Mouse (Mus musculus): Measurements from ENCODE around the gene Lemd2. TPM values are rescaled to one million over a fixed set of nuclear protein-coding genes. Genes with fewer than 3 reads are reported as not detected.

Gene Lemd2
- polyA plus RNA-seq, 1 experiment from 2014 or later, result 16.8 TPM

- no peaks in the 10 kb centered on the region for H3K36me3 ChIP-seq
- 82% methylated on average over 8 of the region's 8 CpGs for WGBS
- ATAC-seq (ENCODE audit: insufficient number of reproducible peaks, low FRiP score), result no peak
- peaks cover 38% of the 10 kb centered on the region for H3K4me1 ChIP-seq (replicated peaks)
- no peak overlapping the region for H3K27ac ChIP-seq (ENCODE audit: poor library complexity, severe bottlenecking)
- H3K4me2 ChIP-seq, result no peak overlapping the region
- H3K4me3 ChIP-seq, result no peak overlapping the region
- no peaks in the 10 kb centered on the region for H3K27me3 ChIP-seq (replicated peaks)
- H3K9ac ChIP-seq, result no peak overlapping the region
- H3K9me3 ChIP-seq (replicated peaks), result no peaks in the 10 kb centered on the region
These were observed 48.5 kb downstream of the Lemd2 start for GRCm38 (mm10) chr17:27155752-27156151.

GRCm38 (mm10) chr17:27154881-27155280 lies 49.4 kb downstream of the Lemd2 start:
- H3K4me2 ChIP-seq, result no peak overlapping the region

GRCm38 (mm10) chr17:27154256-27154655 lies 50.0 kb downstream of the Lemd2 start:
- no peak overlapping the region for H3K27ac ChIP-seq (ENCODE audit: poor library complexity, severe bottlenecking)
- H3K4me3 ChIP-seq, result no peak overlapping the region
- H3K36me3 ChIP-seq, result no peaks in the 10 kb centered on the region
- WGBS, result 91% methylated on average over 14 of the region's 14 CpGs
- no peak for ATAC-seq (ENCODE audit: insufficient number of reproducible peaks, low FRiP score)
- 0 out of 2 replicates have a peak, but pooled peaks cover 4% of the 10 kb centered on the region for H3K27me3 ChIP-seq (replicated peaks)
- no peaks in the 10 kb centered on the region for H3K9me3 ChIP-seq (replicated peaks)
- no peak overlapping the region; the same call in 1 of the 2 replicates for H3K9ac ChIP-seq
- no peak overlapping the region for H3K4me2 ChIP-seq
- peaks cover 39% of the 10 kb centered on the region for H3K4me1 ChIP-seq (replicated peaks)

More at GRCm38 (mm10) chr17:27154881-27155280, 49.4 kb downstream of the Lemd2 start:
- no peak for ATAC-seq (ENCODE audit: insufficient number of reproducible peaks, low FRiP score)
- Histone ChIP-seq H3K9me3 (replicated peaks) (no peaks in the 10 kb centered on the region), H3K27me3 (replicated peaks) (0 out of 2 replicates have a peak, but pooled peaks cover 4% of the 10 kb centered on the region), H3K27ac (ENCODE audit: poor library complexity, severe bottlenecking) (no peak overlapping the region), H3K4me1 (replicated peaks) (peaks cover 39% of the 10 kb centered on the region), H3K4me3 (no peak overlapping the region), H3K36me3 (no peaks in the 10 kb centered on the region), H3K9ac (no peak overlapping the region)
- WGBS, result 73% methylated on average over 6 of the region's 6 CpGs

DNA sequence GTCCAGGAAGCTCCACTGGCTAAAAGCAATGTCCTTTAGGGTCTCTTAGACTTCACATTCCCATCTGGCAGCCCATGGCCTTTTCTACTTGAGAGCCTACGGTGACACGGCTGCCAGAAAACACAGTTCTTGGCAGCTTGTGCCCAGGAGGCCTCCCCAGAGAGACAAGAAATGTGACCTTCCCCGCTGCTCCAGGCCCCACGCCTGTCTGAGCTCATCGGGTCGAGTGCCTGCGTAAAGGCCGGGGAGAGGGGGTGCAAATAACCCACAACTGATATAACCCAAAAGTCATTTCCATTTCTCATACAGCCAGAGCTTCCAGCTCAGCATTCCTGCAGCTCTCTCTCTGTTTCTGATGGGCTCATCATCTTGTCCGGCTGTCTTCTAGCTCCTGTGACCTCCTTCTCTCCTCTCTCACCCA lies 50.5 kb downstream of the Lemd2 start:
- 50% methylated on average over 9 of the region's 9 CpGs for WGBS
- H3K36me3 ChIP-seq, result no peaks in the 10 kb centered on the region
- peaks cover 39% of the 10 kb centered on the region for H3K4me1 ChIP-seq (replicated peaks)
- H3K9me3 ChIP-seq (replicated peaks), result no peaks in the 10 kb centered on the region
- H3K9ac ChIP-seq, result no peak overlapping the region; the same call in 1 of the 2 replicates
- H3K27me3 ChIP-seq (replicated peaks), result 0 out of 2 replicates have a peak, but pooled peaks cover 4% of the 10 kb centered on the region
- H3K27ac ChIP-seq (ENCODE audit: poor library complexity, severe bottlenecking), result no peak overlapping the region
- no peak overlapping the region for H3K4me3 ChIP-seq
- no peak for ATAC-seq (ENCODE audit: insufficient number of reproducible peaks, low FRiP score)
- no peak overlapping the region for H3K4me2 ChIP-seq

- H3K4me1 ChIP-seq (replicated peaks), result peaks cover 33% of the 10 kb centered on the region
- H3K36me3 ChIP-seq, result no peaks in the 10 kb centered on the region
- H3K27me3 ChIP-seq (replicated peaks), result peaks cover 9% of the 10 kb centered on the region
- no peak overlapping the region for H3K27ac ChIP-seq (ENCODE audit: poor library complexity, severe bottlenecking)
- ATAC-seq (ENCODE audit: insufficient number of reproducible peaks, low FRiP score), result peak; percentile 52
- no peak overlapping the region for H3K4me2 ChIP-seq
- no peak overlapping the region for H3K9ac ChIP-seq
- H3K9me3 ChIP-seq (replicated peaks), result no peaks in the 10 kb centered on the region
- no peak overlapping the region for H3K4me3 ChIP-seq
- 56% methylated on average over 8 of the region's 8 CpGs for WGBS
These were observed 51.1 kb downstream of the Lemd2 start for GRCm38 (mm10) chr17:27152976-27153723.

GRCm38 (mm10) chr17:27151411-27151810 lies 52.9 kb downstream of the Lemd2 start:
- no peak for ATAC-seq (ENCODE audit: insufficient number of reproducible peaks, low FRiP score)
- H3K9ac ChIP-seq, result no peak overlapping the region
- 71% methylated on average over 8 of the region's 8 CpGs for WGBS
- H3K36me3 ChIP-seq, result no peaks in the 10 kb centered on the region
- H3K27ac ChIP-seq (ENCODE audit: poor library complexity, severe bottlenecking), result no peak overlapping the region
- no peak overlapping the region for H3K4me3 ChIP-seq
- peaks cover 9% of the 10 kb centered on the region for H3K27me3 ChIP-seq (replicated peaks)
- H3K9me3 ChIP-seq (replicated peaks), result no peaks in the 10 kb centered on the region
- peaks cover 22% of the 10 kb centered on the region for H3K4me1 ChIP-seq (replicated peaks)
- no peak overlapping the region for H3K4me2 ChIP-seq

GRCm38 (mm10) chr17:27150871-27151270 lies 53.4 kb downstream of the Lemd2 start:
- no peaks in the 10 kb centered on the region for H3K36me3 ChIP-seq
- ATAC-seq (ENCODE audit: insufficient number of reproducible peaks, low FRiP score), result no peak
- 46% methylated on average over 7 of the region's 7 CpGs for WGBS
- H3K4me1 ChIP-seq (replicated peaks), result peaks cover 27% of the 10 kb centered on the region
- H3K9me3 ChIP-seq (replicated peaks), result no peaks in the 10 kb centered on the region
- H3K27ac ChIP-seq (ENCODE audit: poor library complexity, severe bottlenecking), result no peak overlapping the region
- peaks cover 12% of the 10 kb centered on the region for H3K27me3 ChIP-seq (replicated peaks)
- H3K4me3 ChIP-seq, result no peak overlapping the region
- H3K9ac ChIP-seq, result no peak overlapping the region
- H3K4me2 ChIP-seq, result no peak overlapping the region

DNA sequence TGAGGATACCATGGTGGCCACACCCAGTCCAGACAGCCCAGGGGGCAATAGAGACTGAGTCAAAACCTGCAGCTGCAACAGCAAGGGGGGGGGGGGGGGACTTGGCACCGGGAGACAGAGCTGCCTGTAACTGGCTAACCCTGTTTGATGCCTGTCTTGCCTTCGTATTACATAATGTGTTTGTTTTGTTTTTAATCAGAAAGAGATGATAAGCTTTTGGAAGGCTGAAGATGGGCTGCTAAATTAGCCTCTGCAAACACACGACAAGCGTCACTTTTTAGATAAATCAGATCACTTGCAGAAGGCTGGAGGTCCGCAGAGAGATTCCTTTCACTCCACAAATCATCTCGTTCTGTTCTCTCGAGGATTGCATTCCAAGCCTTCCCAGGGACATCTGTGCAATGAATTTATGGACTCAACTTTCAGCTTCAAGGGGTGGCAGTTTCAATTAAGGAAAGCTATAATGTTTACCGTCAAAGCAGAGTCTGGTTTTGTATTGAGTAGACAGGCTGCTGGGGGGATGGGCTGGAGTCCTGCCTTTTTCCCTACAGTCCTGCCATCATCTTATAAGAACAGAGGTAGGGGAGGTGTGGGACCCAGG lies 57.8 kb downstream of the Lemd2 start:
- Histone ChIP-seq H3K4me3 (no peak overlapping the region), H3K4me1 (replicated peaks) (peaks cover 12% of the 10 kb centered on the region; the same call in 1 of the 2 replicates), H3K4me2 (no peak overlapping the region), H3K27me3 (replicated peaks) (peaks cover 34% of the 10 kb centered on the region), H3K27ac (ENCODE audit: poor library complexity, severe bottlenecking) (no peak overlapping the region), H3K9me3 (replicated peaks) (no peaks in the 10 kb centered on the region), H3K36me3 (no peaks in the 10 kb centered on the region), H3K9ac (no peak overlapping the region)
- no peak; the same call in 1 of the 2 replicates for ATAC-seq (ENCODE audit: insufficient number of reproducible peaks, low FRiP score)
- 20% methylated on average over 8 of the region's 8 CpGs for WGBS

GRCm38 (mm10) chr17:27144152-27144551 lies 60.1 kb downstream of the Lemd2 start:
- Histone ChIP-seq H3K4me2 (no peak overlapping the region), H3K27ac (ENCODE audit: poor library complexity, severe bottlenecking) (no peak overlapping the region), H3K9ac (no peak overlapping the region), H3K9me3 (replicated peaks) (no peaks in the 10 kb centered on the region), H3K27me3 (replicated peaks) (peaks cover 33% of the 10 kb centered on the region), H3K4me1 (replicated peaks) (peaks cover 8% of the 10 kb centered on the region; the same call in 1 of the 2 replicates), H3K4me3 (no peak overlapping the region), H3K36me3 (no peaks in the 10 kb centered on the region)
- ATAC-seq (ENCODE audit: insufficient number of reproducible peaks, low FRiP score), result no peak
- 77% methylated on average over 4 of the region's 4 CpGs for WGBS

DNA sequence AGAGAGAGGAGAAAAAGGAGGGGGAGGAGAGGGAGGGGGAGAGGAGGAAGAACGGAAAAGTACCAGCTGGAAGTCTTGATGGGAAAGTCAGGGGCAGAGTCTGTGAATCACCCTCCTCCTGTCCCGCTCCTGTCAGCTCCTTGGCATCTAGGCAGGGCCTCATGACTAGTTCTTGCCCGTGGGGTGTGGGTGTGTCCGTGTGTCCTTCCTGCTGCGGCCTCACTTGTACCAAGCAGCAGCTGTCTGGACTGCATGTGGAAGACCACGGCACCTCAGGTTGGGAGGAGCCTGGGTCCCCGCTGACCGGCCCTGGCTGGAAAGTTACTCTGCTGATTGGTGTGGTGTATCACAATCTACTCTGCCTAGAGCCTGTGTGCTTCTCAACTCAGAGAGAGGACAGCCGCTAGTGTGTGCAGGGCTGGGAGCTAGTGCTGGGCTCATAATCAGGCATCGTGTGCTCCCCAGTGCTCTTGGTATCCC lies 62.3 kb downstream of the Lemd2 start:
- H3K9me3 ChIP-seq (replicated peaks), result no peaks in the 10 kb centered on the region
- H3K27ac ChIP-seq (ENCODE audit: poor library complexity, severe bottlenecking), result no peak overlapping the region
- H3K9ac ChIP-seq, result no peak overlapping the region
- H3K27me3 ChIP-seq (replicated peaks), result peaks cover 29% of the 10 kb centered on the region
- H3K4me1 ChIP-seq (replicated peaks), result peaks cover 8% of the 10 kb centered on the region; the same call in 1 of the 2 replicates
- ATAC-seq (ENCODE audit: insufficient number of reproducible peaks, low FRiP score), result peak; percentile 65
- H3K36me3 ChIP-seq, result no peaks in the 10 kb centered on the region
- WGBS, result 38% methylated on average over 10 of the region's 10 CpGs
- H3K4me3 ChIP-seq, result no peak overlapping the region
- peak overlapping the region; percentile 25; the same call in 1 of the 2 replicates for H3K4me2 ChIP-seq

- WGBS, result 53% methylated on average over 9 of the region's 9 CpGs
- H3K9ac ChIP-seq, result no peak overlapping the region
- no peak for ATAC-seq (ENCODE audit: insufficient number of reproducible peaks, low FRiP score)
- H3K4me1 ChIP-seq (replicated peaks), result peaks cover 4% of the 10 kb centered on the region; the same call in 1 of the 2 replicates
- H3K36me3 ChIP-seq, result no peaks in the 10 kb centered on the region
- no peaks in the 10 kb centered on the region for H3K9me3 ChIP-seq (replicated peaks)
- H3K4me2 ChIP-seq, result no peak overlapping the region
- H3K27me3 ChIP-seq (replicated peaks), result peaks cover 25% of the 10 kb centered on the region; the same call in 1 of the 2 replicates
- H3K4me3 ChIP-seq, result no peak overlapping the region
- H3K27ac ChIP-seq (ENCODE audit: poor library complexity, severe bottlenecking), result no peak overlapping the region
These were observed 64.0 kb downstream of the Lemd2 start for GRCm38 (mm10) chr17:27140262-27140661.

Measured in heart, embryonic 12.5 days (tissue).